Mouse (Mus musculus): Measurements from ENCODE around the gene Cope. TPM values are rescaled to one million over a fixed set of nuclear protein-coding genes. Genes with fewer than 3 reads are reported as not detected.
A peak's percentile ranks its signal among the peaks of the same experiment; 100 is the strongest.

Cope gene
- polyA plus RNA-seq, 1 experiment from 2014 or later: 268 TPM

DNA sequence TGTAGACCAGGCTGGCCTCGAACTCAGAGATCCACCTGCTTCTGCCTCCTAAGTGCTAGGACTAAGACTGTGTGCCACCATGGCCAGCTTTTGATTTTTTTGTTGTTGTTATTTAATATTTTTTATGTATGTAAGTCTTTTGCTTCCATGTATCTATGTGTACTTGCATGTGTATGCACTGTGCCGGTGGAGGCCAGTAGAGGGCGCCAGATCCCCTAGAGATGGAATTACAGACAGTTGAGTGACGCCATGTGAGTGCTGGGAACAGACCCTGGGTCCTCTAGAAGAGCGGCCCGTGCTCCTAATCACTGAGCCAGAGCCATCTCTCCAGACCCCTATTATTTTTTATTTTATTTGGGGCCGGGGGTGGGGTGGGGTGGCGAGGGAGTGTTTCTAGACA, 15.6 kb upstream of the Cope start:
- H3K4me1 ChIP-seq (ENCODE audit: control insufficient read depth, insufficient read depth, low read length): peaks cover 13% of the 10 kb centered on the region
- no peak for ATAC-seq
- H3K27me3 ChIP-seq (ENCODE audit: control insufficient read depth, insufficient read depth, low read depth, low read length): no peaks in the 10 kb centered on the region
- peaks cover 16% of the 10 kb centered on the region for H3K36me3 ChIP-seq (ENCODE audit: control insufficient read depth, insufficient read depth, low read length)
- no peak overlapping the region for H3K4me2 ChIP-seq (ENCODE audit: low read length)
- H3K27ac ChIP-seq (ENCODE audit: low read length): no peak overlapping the region
- 89% methylated on average over 8 of the region's 8 CpGs for WGBS
- H3K9me3 ChIP-seq (replicated peaks; ENCODE audit: control insufficient read depth, low read length, poor library complexity, severe bottlenecking): no peaks in the 10 kb centered on the region
- no peak overlapping the region for H3K9ac ChIP-seq (ENCODE audit: low read depth, low read length)
- H3K4me3 ChIP-seq (ENCODE audit: low read depth, low read length): no peak overlapping the region

DNA sequence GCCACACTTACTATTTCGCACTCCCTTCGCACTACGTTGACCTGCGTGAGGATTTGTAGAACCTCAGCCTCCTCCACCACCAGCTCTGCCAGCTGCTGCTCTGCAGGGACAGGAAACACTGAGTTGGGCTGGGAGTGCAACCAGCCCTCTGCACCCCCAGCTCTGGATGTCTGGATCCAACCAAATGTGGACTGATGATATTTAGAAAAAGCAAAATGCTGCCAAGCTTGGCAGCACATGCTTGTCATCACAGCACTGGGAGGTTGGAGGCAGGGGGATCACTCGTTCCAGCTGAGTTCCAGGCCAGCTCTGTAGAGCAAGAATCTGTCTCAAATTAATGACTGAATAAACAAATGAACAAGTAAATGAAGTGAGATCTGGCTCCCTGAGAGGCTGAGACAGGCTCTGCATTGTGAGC, 8.3 kb upstream of the Cope start:
- Histone ChIP-seq H3K27ac (ENCODE audit: low read length) (no peak overlapping the region), H3K4me2 (ENCODE audit: low read length) (no peak overlapping the region), H3K36me3 (ENCODE audit: control insufficient read depth, insufficient read depth, low read length) (peaks cover 44% of the 10 kb centered on the region), H3K4me3 (ENCODE audit: low read depth, low read length) (no peak overlapping the region), H3K4me1 (ENCODE audit: control insufficient read depth, insufficient read depth, low read length) (no peaks in the 10 kb centered on the region), H3K27me3 (ENCODE audit: control insufficient read depth, insufficient read depth, low read depth, low read length) (no peaks in the 10 kb centered on the region), H3K9me3 (replicated peaks; ENCODE audit: control insufficient read depth, low read length, poor library complexity, severe bottlenecking) (no peaks in the 10 kb centered on the region), H3K9ac (ENCODE audit: low read depth, low read length) (no peak overlapping the region)
- WGBS: 71% methylated on average over 5 of the region's 5 CpGs
- no peak for ATAC-seq

DNA sequence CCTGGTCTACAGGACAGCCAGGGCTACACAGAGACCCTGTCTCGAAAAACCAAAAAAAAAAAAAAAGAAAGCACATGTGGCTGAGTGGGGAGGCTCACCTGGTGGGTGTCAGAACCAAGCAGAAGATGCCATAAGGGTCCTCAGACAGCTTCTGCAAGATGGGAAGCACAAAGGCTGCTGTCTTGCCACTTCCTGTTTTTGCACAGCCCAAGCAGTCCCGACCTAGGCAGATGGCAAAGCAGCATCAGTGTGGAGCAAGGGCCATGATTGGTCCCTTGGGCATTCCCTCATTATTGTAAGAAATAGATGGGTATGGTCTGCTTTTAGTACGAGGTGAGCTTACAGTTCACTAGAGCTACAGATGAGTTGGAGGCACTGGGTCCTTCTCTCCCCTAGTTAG, 1.4 kb upstream of the Cope start:
- no peak overlapping the region for H3K9ac ChIP-seq (ENCODE audit: low read depth, low read length)
- H3K27ac ChIP-seq (ENCODE audit: low read length): no peak overlapping the region
- no peak for ATAC-seq
- H3K9me3 ChIP-seq (replicated peaks; ENCODE audit: control insufficient read depth, low read length, poor library complexity, severe bottlenecking): no peaks in the 10 kb centered on the region
- H3K27me3 ChIP-seq (ENCODE audit: control insufficient read depth, insufficient read depth, low read depth, low read length): no peaks in the 10 kb centered on the region
- no peak overlapping the region for H3K4me3 ChIP-seq (ENCODE audit: low read depth, low read length)
- H3K36me3 ChIP-seq (ENCODE audit: control insufficient read depth, insufficient read depth, low read length): peaks cover 24% of the 10 kb centered on the region
- no peak overlapping the region for H3K4me2 ChIP-seq (ENCODE audit: low read length)
- 81% methylated on average over 3 of the region's 3 CpGs for WGBS
- H3K4me1 ChIP-seq (ENCODE audit: control insufficient read depth, insufficient read depth, low read length): peaks cover 24% of the 10 kb centered on the region

DNA sequence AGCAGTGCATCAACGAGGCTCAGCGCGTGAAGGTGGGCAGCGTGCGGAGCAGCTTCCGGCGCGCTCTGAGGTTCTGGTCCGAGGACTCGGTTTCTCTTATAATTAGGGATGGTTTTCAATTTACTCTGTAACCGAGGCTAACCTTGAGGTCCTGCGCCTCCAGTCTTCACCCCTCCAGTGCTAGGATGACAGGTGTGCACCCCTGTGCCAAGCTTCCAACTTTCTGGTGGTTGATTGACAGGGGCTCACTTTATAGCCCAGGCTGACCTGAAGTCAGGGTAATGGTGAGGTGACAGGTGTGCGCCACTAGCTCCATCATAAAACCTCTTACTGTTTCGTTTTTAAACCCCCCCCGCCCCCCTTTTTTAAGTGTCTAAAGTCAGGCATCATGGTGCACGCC, 583 bp downstream of the Cope start:
- H3K36me3 ChIP-seq (ENCODE audit: control insufficient read depth, insufficient read depth, low read length): peaks cover 18% of the 10 kb centered on the region
- H3K27me3 ChIP-seq (ENCODE audit: control insufficient read depth, insufficient read depth, low read depth, low read length): no peaks in the 10 kb centered on the region
- H3K9ac ChIP-seq (ENCODE audit: low read depth, low read length): peak overlapping the region; percentile 78
- H3K4me2 ChIP-seq (ENCODE audit: low read length): peak overlapping the region; percentile 96
- H3K27ac ChIP-seq (ENCODE audit: low read length): peak overlapping the region; percentile 81
- H3K4me1 ChIP-seq (ENCODE audit: control insufficient read depth, insufficient read depth, low read length): peaks cover 24% of the 10 kb centered on the region
- WGBS: 5% methylated on average over 16 of the region's 16 CpGs
- peak overlapping the region; percentile 85 for H3K4me3 ChIP-seq (ENCODE audit: low read depth, low read length)
- H3K9me3 ChIP-seq (replicated peaks; ENCODE audit: control insufficient read depth, low read length, poor library complexity, severe bottlenecking): no peaks in the 10 kb centered on the region
- peak; percentile 62 for ATAC-seq

DNA sequence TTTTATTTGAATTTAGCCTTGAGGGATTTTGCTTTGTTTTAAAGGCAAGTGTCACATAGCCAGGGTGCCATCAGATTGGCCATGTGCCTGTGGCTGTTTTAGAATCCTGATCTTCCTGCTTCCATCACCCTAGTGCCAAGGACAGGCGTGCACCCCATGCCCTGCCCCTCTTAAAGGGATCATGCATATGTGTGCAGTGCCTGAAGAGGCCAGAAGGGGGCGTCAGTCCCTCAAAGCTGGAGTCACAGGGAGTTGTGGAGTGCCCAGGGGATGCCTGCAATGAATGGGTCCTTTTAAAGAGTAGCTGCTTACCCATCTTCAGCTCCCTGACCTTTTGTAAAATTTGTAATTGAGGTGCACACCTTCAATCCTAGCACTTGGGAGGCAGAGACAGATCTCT, 7.0 kb downstream of the Cope start:
- peaks cover 33% of the 10 kb centered on the region for H3K36me3 ChIP-seq (ENCODE audit: control insufficient read depth, insufficient read depth, low read length)
- 30% methylated on average over 2 of the region's 2 CpGs for WGBS
- H3K4me1 ChIP-seq (ENCODE audit: control insufficient read depth, insufficient read depth, low read length): no peaks in the 10 kb centered on the region; the same call in 1 of the 2 replicates

DNA sequence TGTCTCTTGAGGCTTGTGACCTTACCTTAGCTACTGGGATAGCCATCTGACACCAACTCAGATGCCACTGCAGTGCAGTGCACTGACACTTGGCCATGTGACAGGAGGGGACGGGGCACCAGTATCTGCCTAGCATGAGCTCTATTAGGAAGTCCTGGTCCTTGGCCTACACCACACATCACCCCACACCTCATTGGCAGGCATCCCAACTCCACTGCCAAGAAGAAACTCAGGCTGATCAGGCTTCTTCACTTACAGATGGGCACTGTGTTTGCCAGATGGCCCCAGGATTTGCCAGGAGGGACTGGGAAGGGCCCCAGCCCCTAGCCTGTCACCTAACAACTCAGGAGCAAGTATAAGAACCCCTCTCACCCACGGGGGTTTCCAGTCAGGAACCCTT, 11.1 kb downstream of the Cope start:
- Histone ChIP-seq H3K27me3 (ENCODE audit: control insufficient read depth, insufficient read depth, low read depth, low read length) (no peaks in the 10 kb centered on the region), H3K4me1 (ENCODE audit: control insufficient read depth, insufficient read depth, low read length) (peaks cover 22% of the 10 kb centered on the region), H3K36me3 (ENCODE audit: control insufficient read depth, insufficient read depth, low read length) (peaks cover 21% of the 10 kb centered on the region), H3K4me3 (ENCODE audit: low read depth, low read length) (no peak overlapping the region), H3K4me2 (ENCODE audit: low read length) (no peak overlapping the region), H3K9ac (ENCODE audit: low read depth, low read length) (no peak overlapping the region), H3K9me3 (replicated peaks; ENCODE audit: control insufficient read depth, low read length, poor library complexity, severe bottlenecking) (no peaks in the 10 kb centered on the region), H3K27ac (ENCODE audit: low read length) (no peak overlapping the region)
- no peak for ATAC-seq
- WGBS: 88% methylated on average over 2 of the region's 2 CpGs

More for the DNA sequence above, 7.0 kb downstream of the Cope start:
- Histone ChIP-seq H3K9me3 (replicated peaks; ENCODE audit: control insufficient read depth, low read length, poor library complexity, severe bottlenecking) (no peaks in the 10 kb centered on the region), H3K9ac (ENCODE audit: low read depth, low read length) (no peak overlapping the region), H3K4me3 (ENCODE audit: low read depth, low read length) (no peak overlapping the region), H3K27me3 (ENCODE audit: control insufficient read depth, insufficient read depth, low read depth, low read length) (no peaks in the 10 kb centered on the region), H3K4me2 (ENCODE audit: low read length) (no peak overlapping the region), H3K27ac (ENCODE audit: low read length) (no peak overlapping the region)
- no peak for ATAC-seq

DNA sequence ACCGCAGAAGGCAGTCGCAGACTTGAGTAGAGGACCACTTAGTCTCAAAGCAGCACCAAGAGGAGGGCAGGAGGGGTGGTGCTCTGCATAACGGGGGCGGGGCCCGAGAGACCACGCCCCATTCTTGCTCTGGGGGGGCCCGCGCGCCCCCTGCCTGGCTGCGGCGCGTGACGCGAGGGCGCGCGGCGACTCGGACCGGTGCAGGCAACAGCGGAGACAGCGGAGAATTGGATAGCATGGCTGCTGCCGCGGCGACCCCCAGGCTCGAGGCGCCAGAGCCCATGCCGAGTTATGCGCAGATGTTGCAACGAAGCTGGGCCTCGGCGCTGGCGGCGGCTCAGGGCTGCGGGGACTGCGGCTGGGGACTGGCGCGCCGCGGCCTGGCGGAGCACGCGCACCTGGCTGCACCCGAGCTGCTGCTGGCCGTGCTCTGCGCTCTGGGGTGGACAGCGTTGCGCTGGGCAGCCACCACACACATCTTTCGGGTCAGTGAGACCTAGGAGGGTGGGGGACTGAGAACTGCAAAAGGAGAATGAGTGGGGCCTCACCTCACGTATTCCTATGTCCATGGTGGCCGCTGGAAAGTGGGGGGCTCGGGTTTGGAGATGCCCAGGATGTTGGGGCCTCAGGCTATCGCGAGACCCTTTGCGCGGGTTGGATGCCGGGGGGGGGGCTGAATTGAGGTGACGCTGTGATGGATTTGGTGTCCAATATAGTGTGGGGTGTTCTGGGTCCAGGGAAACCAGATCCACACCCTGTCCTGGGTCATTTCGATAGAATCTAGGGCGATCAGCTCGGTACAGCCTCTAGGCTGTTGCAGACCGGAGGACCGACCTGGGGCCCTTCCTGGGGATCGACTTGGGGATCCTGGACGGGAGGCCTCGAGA, 13.5 kb downstream of the Cope start, which contains the start of gene Cers1:
Gene Cers1, plus strand, starts transcription at position 152 of the 887 bp plus-strand sequence.
- no peaks in the 10 kb centered on the region for H3K9me3 ChIP-seq (replicated peaks; ENCODE audit: control insufficient read depth, low read length, poor library complexity, severe bottlenecking)
- H3K27me3 ChIP-seq (ENCODE audit: control insufficient read depth, insufficient read depth, low read depth, low read length): no peaks in the 10 kb centered on the region
- H3K9ac ChIP-seq (ENCODE audit: low read depth, low read length): peak within 1 kb of the TSS; percentile 88
- peak within 1 kb of the TSS; percentile 97 for H3K27ac ChIP-seq (ENCODE audit: low read length)
- peak; percentile 59 for ATAC-seq
- peak within 1 kb of the TSS; percentile 61 for H3K4me2 ChIP-seq (ENCODE audit: low read length)
- peaks cover 21% of the 10 kb centered on the region for H3K36me3 ChIP-seq (ENCODE audit: control insufficient read depth, insufficient read depth, low read length)
- peaks cover 22% of the 10 kb centered on the region for H3K4me1 ChIP-seq (ENCODE audit: control insufficient read depth, insufficient read depth, low read length)
- WGBS: 1% methylated on average over 66 of the region's 66 CpGs
- peak within 1 kb of the TSS; percentile 78 for H3K4me3 ChIP-seq (ENCODE audit: low read depth, low read length)

DNA sequence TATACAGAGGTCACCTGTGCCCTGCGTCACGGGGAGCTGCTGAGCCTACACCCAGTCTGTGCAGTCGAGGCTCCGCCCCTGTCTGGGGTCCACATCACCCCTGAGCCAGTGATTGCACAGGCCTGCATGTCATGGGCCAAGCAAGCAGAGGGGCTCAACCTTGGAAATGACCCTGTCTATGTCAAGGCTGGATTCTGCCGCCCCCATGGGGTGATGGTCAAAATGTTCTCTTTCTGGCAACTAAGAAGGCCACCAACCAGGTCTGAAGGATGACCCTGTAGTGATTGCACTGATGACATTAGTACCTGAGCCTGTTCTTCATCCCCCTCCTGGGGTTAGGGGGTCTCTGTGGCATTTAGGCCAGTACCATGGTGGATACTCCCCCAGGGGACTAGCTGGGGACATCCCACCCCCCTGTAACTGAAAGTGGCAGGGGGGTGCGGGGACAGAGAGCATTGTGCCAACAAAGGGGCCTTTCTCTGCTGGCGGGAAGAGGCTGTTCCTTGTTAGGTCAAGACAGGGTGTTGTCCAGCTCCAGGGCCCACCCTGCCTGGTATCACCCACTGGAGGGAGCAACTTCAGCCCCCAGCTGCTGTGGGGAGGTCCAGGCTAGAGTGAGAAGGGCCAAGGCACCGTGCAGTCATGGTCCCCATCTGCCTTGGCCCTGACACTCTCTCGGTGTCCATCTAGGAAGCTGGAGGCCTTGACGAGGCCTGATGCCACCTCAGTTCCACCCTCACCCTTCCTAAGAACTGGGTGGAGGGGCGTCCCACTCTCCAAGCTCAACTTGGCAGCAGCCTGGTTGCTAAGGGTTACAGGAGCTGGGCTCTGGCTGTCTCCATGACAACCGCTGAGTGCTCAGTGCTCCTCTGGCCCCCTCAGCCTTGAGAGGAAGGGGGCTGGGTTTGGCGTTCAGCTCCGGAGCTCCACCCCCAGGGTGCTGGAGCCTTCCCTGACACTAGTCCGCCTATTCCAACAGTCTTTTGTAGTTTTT, 14.5 kb downstream of the Cope start:
- Histone ChIP-seq H3K36me3 (ENCODE audit: control insufficient read depth, insufficient read depth, low read length) (peaks cover 12% of the 10 kb centered on the region), H3K4me1 (ENCODE audit: control insufficient read depth, insufficient read depth, low read length) (peaks cover 22% of the 10 kb centered on the region), H3K4me3 (ENCODE audit: low read depth, low read length) (peak overlapping the region; percentile 78), H3K27ac (ENCODE audit: low read length) (peak overlapping the region; percentile 97), H3K9me3 (replicated peaks; ENCODE audit: control insufficient read depth, low read length, poor library complexity, severe bottlenecking) (no peaks in the 10 kb centered on the region), H3K27me3 (ENCODE audit: control insufficient read depth, insufficient read depth, low read depth, low read length) (no peaks in the 10 kb centered on the region), H3K9ac (ENCODE audit: low read depth, low read length) (peak overlapping the region; percentile 88), H3K4me2 (ENCODE audit: low read length) (peak overlapping the region; percentile 61)
- 10% methylated on average over 15 of the region's 15 CpGs for WGBS
- ATAC-seq: peak; percentile 88
